Mouse (Mus musculus) CH12.LX (cell line): ENCODE results near the gene Vax1.

Experiments used
- CHD1 ChIP-seq: IDR thresholded peaks from 2 replicates; pipeline ENCODE4 v1.6.1; 2012; ENCODE audit warnings: low read depth, low read length, improper control_type of control experiment, inconsistent platforms
- CHD2 ChIP-seq: IDR thresholded peaks from 2 replicates; pipeline ENCODE4 v1.6.1; 2011; ENCODE audit warnings: low read length, improper control_type of control experiment
- CTCF ChIP-seq, 2 experiments: IDR thresholded peaks in 1 of 2; conservative IDR thresholded peaks in 1 of 2; 2 replicates each; pipeline ENCODE4 v1.5.1; 2011 to 2012; ENCODE audit warnings: low read depth in 2 of 2, low read length in 2 of 2, improper control_type of control experiment in 1 of 2, inconsistent platforms in 1 of 2, mild to moderate bottlenecking in 1 of 2, moderate library complexity in 1 of 2
- ELF1 ChIP-seq: IDR thresholded peaks from 2 replicates; pipeline ENCODE4 v1.6.1; 2014; ENCODE audit warnings: low read depth, mild to moderate bottlenecking, inconsistent platforms, low read length, improper control_type of control experiment
- EP300 ChIP-seq: IDR thresholded peaks from 2 replicates; pipeline ENCODE4 v1.6.1; 2011; ENCODE audit warnings: low read length, improper control_type of control experiment
- GABPA ChIP-seq: IDR thresholded peaks from 2 replicates; pipeline ENCODE4 v1.6.1; 2012; ENCODE audit warnings: low read depth, low read length, improper control_type of control experiment, inconsistent platforms; ENCODE audit not compliant: insufficient replicate concordance
- JUND ChIP-seq: conservative IDR thresholded peaks from 2 replicates; pipeline ENCODE4 v1.6.1; 2011; ENCODE audit warnings: low read depth, low read length, improper control_type of control experiment
- POLR2A ChIP-seq: IDR thresholded peaks from 2 replicates; pipeline ENCODE4 v1.6.1; 2011; ENCODE audit warnings: low read depth, mild to moderate bottlenecking, improper control_type of control experiment, low read length
- SMC3 ChIP-seq: IDR thresholded peaks from 2 replicates; pipeline ENCODE4 v1.6.1; 2011; ENCODE audit warnings: low read depth, low read length, improper control_type of control experiment
- UBTF ChIP-seq: IDR thresholded peaks from 2 replicates; pipeline ENCODE4 v1.6.1; 2012; ENCODE audit warnings: low read depth, mild to moderate bottlenecking, inconsistent platforms, low read length, improper control_type of control experiment, moderate library complexity
- USF1 ChIP-seq: IDR thresholded peaks from 2 replicates; pipeline ENCODE4 v1.6.1; 2014; ENCODE audit warnings: low read depth, mild to moderate bottlenecking, inconsistent platforms, low read length, improper control_type of control experiment
- USF2 ChIP-seq: conservative IDR thresholded peaks from 2 replicates; pipeline ENCODE4 v1.6.1; 2011; ENCODE audit warnings: low read depth, low read length, improper control_type of control experiment
- ZMIZ1 ChIP-seq: IDR thresholded peaks from 2 replicates; pipeline ENCODE4 v1.6.1; 2012; ENCODE audit warnings: low read depth, mild to moderate bottlenecking, inconsistent platforms, low read length, improper control_type of control experiment

GRCm38 (mm10) chr19:59171871-59172245, 2.0 kb upstream of the Vax1 start:
- TF ChIP-seq CHD2, result no peak
- no peak for TF ChIP-seq POLR2A
- TF ChIP-seq CTCF (conservative IDR thresholded peaks at IDR 0.05 in 1 of 2, IDR thresholded peaks at IDR 0.05 in 1 of 2; ENCODE audit: low read depth in 2 of 2, low read length in 2 of 2), result no peak
- no peak for TF ChIP-seq JUND
- no peak for TF ChIP-seq SMC3
- TF ChIP-seq EP300, result no peak
- no peak for TF ChIP-seq GABPA
- TF ChIP-seq ZMIZ1, result no peak
- no peak for TF ChIP-seq UBTF
- TF ChIP-seq USF2, result no peak
- no peak for TF ChIP-seq ELF1
- TF ChIP-seq USF1, result no peak
- TF ChIP-seq CHD1, result no peak
